Mouse (Mus musculus): Measurements from ENCODE around the gene Myrip. TPM values are rescaled to one million over a fixed set of nuclear protein-coding genes. Genes with fewer than 3 reads are reported as not detected.
"Not testable (repeated sequence)": the region's sequence is repeated elsewhere in the genome, so short reads cannot be mapped to it uniquely, and the experiment has no call there.

The Myrip gene
- total and polyA plus RNA-seq, 3 experiments, result 0.05 TPM; not detected in 2

DNA sequence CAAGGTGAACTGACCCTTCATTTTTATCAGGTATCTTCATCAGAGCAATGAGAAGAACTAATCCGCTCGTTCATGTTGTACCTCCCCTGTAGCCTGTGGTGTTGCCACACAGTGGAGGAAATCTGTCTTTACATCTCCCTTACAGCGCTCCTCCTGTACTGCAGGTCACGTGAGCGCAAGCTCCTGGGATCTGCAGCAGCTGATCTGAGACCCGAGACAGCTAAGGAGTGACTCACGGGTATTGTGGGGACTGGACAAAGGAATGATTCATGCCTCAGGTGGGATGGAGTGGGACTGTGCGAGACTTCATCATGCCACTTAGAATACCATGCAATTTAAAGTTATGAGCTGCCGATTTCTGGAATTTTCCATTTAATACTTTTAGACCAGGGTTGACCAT is 17.8 kb downstream of the Myrip start:
- H3K4me1 ChIP-seq (ENCODE audit: insufficient read depth, low read depth, low read length), result no peaks in the 10 kb centered on the region
- no peak for DNase-seq (ENCODE audit: low spot score)
- no peaks in the 10 kb centered on the region for H3K9me3 ChIP-seq (replicated peaks)
- no peak for ATAC-seq (ENCODE audit: extremely low read depth, insufficient number of reproducible peaks, low FRiP score, poor library complexity, severe bottlenecking)
- H3K36me3 ChIP-seq (replicated peaks), result no peaks in the 10 kb centered on the region
- TF ChIP-seq CTCF (IDR thresholded peaks at IDR 0.05; ENCODE audit: low read depth, low read length), result no peak
- TF ChIP-seq POLR2AphosphoS5 (IDR thresholded peaks at IDR 0.05; ENCODE audit: insufficient replicate concordance, low read depth, low read length), result no peak
- TF ChIP-seq GATA2 (IDR thresholded peaks at IDR 0.05; ENCODE audit: borderline replicate concordance, low read depth, low read length), result no peak
- TF ChIP-seq GATA1 (IDR thresholded peaks at IDR 0.05; ENCODE audit: borderline replicate concordance, low read length), result no peak
- TF ChIP-seq TAL1 (conservative IDR thresholded peaks at IDR 0.05; ENCODE audit: low read depth, low read length), result no peak
- H3K27me3 ChIP-seq (ENCODE audit: insufficient read depth, low read length), result no peaks in the 10 kb centered on the region
- H3K4me3 ChIP-seq (ENCODE audit: low read depth, low read length), result no peak overlapping the region

DNA sequence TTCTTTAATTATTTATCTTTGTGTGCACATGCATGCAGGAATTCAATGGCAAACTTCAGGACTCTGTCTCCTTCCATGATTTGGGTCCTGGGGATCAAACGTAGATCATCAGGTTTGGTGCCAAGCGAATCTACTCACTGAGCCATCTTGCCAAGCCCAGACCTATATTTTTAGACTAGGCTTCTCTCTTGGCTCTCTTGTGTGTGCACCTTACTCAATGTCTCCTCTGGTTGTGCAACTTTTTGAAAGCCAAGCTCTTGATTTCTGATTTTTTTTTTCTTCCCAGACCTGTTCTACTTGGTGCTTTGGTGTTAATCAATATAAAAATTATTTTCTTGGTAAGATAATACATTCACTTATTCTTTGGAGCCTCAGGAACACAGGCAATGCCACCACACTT is 19.3 kb downstream of the Myrip start:
- Histone ChIP-seq H3K27me3 (ENCODE audit: insufficient read depth, low read length) (no peaks in the 10 kb centered on the region), H3K4me3 (ENCODE audit: low read depth, low read length) (no peak overlapping the region), H3K4me1 (ENCODE audit: insufficient read depth, low read depth, low read length) (no peaks in the 10 kb centered on the region), H3K9me3 (replicated peaks) (no peaks in the 10 kb centered on the region), H3K36me3 (replicated peaks) (no peaks in the 10 kb centered on the region)
- no peak for TF ChIP-seq TAL1 (conservative IDR thresholded peaks at IDR 0.05; ENCODE audit: low read depth, low read length)
- no peak for TF ChIP-seq CTCF (IDR thresholded peaks at IDR 0.05; ENCODE audit: low read depth, low read length)
- ATAC-seq (ENCODE audit: extremely low read depth, insufficient number of reproducible peaks, low FRiP score, poor library complexity, severe bottlenecking) (no peak), DNase-seq (ENCODE audit: low spot score) (no peak)

DNA sequence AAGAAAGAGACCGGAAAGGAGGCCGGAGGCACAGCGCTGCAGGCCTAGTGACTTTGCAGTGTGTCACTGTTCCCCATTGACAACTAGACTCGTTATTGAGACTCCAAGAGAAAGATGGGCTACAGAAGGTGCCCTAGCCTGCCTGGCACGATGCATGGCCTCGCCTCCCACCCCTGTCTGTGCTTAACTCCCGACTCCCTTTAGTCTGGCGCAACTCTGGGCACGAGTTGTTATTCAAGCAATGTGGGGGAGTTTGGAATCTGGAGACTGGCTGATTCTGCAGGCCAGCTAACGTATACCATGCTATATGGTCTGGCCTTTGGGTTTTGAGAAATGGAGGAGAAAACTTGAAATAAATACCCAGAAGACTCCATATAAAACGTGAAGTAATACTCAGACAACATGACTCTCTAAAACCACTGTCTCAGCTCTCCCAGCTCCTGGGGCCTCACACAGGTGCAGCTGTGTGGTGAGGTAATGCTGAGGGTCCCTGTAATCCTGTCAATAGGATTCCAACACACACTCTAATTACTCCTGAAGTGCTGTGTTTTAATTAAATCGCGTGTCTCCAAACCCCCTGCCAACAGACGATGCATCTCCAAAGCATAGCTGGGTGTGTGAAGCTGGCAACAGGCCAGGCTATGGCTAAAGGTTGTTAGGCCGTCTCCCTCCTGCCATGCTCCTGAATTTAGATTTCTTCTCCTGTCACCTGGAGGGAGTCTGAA is 21.6 kb downstream of the Myrip start:
- Histone ChIP-seq H3K9me3 (replicated peaks) (no peaks in the 10 kb centered on the region), H3K4me1 (ENCODE audit: insufficient read depth, low read depth, low read length) (no peaks in the 10 kb centered on the region), H3K27me3 (ENCODE audit: insufficient read depth, low read length) (no peaks in the 10 kb centered on the region), H3K4me3 (ENCODE audit: low read depth, low read length) (no peak overlapping the region), H3K36me3 (replicated peaks) (no peaks in the 10 kb centered on the region)
- DNase-seq (ENCODE audit: low spot score) (no peak), ATAC-seq (ENCODE audit: extremely low read depth, insufficient number of reproducible peaks, low FRiP score, poor library complexity, severe bottlenecking) (no peak)
- TF ChIP-seq POLR2AphosphoS5 (IDR thresholded peaks at IDR 0.05; ENCODE audit: insufficient replicate concordance, low read depth, low read length), result no peak

DNA sequence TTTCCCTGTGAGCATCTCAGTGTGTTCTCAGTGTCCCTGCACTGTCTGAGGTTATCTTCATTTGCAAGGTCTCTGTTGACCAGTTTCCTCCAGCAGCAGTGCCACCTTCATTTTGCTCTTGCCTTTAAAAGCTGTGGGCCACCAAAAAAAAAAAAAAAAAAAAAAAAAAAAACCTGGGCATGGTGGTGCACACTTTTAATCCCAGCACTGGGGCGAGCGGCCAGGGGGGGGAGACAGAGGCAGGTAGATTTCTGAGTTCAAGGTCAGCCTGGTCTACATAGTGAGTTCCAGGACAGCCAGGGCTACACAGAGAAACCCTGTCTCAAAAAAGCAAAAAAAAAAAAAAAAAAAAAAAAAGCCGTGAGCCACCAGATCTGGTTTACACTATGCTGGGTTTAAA is 29.7 kb downstream of the Myrip start:
- not testable (repeated sequence) for H3K4me3 ChIP-seq (ENCODE audit: low read depth, low read length); H3K9me3 ChIP-seq (replicated peaks); ATAC-seq (ENCODE audit: extremely low read depth, insufficient number of reproducible peaks, low FRiP score, poor library complexity, severe bottlenecking); H3K27me3 ChIP-seq (ENCODE audit: insufficient read depth, low read length); DNase-seq (ENCODE audit: low spot score); H3K36me3 ChIP-seq (replicated peaks); H3K4me1 ChIP-seq (ENCODE audit: insufficient read depth, low read depth, low read length)

DNA sequence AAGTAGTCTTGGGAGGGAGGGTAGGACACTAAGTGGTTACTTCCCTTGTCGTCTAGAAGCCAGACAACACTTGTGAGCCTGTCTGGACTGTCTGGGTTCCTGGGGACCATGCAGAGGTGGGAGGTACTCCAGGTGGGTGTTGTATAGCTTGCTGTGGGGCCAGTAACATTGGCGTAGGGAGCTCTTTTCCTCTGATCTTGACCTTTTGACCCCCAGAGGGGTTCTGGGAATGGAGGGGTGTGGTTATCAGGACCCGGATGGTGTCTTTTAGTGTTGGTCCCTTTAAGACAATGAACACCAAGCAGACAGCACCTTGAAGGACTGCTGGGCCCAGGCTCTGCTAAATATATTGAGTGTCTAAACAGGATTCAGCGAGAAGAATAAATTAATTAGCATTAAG is 36.9 kb downstream of the Myrip start:
- ATAC-seq (ENCODE audit: extremely low read depth, insufficient number of reproducible peaks, low FRiP score, poor library complexity, severe bottlenecking) (no peak), DNase-seq (ENCODE audit: low spot score) (no peak)
- no peaks in the 10 kb centered on the region for H3K36me3 ChIP-seq (replicated peaks)
- no peaks in the 10 kb centered on the region for H3K9me3 ChIP-seq (replicated peaks)
- no peaks in the 10 kb centered on the region for H3K4me1 ChIP-seq (ENCODE audit: insufficient read depth, low read depth, low read length)
- no peaks in the 10 kb centered on the region for H3K27me3 ChIP-seq (ENCODE audit: insufficient read depth, low read length)
- TF ChIP-seq TAL1 (conservative IDR thresholded peaks at IDR 0.05; ENCODE audit: low read depth, low read length) (no peak), GATA2 (IDR thresholded peaks at IDR 0.05; ENCODE audit: borderline replicate concordance, low read depth, low read length) (no peak), CTCF (IDR thresholded peaks at IDR 0.05; ENCODE audit: low read depth, low read length) (no peak), GATA1 (IDR thresholded peaks at IDR 0.05; ENCODE audit: borderline replicate concordance, low read length) (no peak), POLR2AphosphoS5 (IDR thresholded peaks at IDR 0.05; ENCODE audit: insufficient replicate concordance, low read depth, low read length) (no peak)
- no peak overlapping the region for H3K4me3 ChIP-seq (ENCODE audit: low read depth, low read length)

DNA sequence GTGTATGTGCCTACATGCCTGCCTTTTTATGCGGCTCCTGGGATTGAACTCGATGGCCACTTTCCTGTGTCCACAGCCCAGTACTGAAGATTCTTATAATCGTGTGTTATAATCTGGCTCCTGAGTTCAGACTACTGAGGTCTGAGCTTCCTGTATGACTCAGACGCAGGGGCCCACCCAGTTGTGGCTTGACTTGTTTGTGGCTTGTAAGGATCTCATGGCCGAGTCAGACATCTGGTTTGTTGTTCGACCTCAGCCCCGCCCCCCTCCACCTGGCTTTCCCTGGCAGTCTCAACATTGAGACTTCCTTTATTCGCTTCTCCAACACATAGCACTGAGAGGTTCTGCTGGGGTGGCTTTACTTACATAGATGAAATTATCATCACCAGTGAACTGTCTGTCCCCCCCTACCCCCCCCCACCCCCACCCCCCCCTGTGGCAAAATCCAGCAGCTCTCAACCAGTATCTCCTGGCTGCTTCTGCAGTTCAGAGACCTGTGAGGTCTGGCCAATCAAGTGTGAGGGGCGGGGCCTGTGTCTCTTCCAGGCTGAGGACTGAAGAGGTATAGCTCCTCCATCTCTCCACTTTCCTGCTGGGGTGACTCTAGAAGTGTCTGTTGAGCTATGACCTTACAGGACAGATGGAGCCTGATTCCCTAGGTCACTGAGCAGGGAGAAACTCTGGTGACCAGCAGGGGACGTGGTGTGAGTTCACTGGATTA is 38.8 kb downstream of the Myrip start:
- DNase-seq (ENCODE audit: low spot score), result no peak
- Histone ChIP-seq H3K9me3 (replicated peaks) (no peaks in the 10 kb centered on the region), H3K4me1 (ENCODE audit: insufficient read depth, low read depth, low read length) (no peaks in the 10 kb centered on the region), H3K27me3 (ENCODE audit: insufficient read depth, low read length) (no peaks in the 10 kb centered on the region), H3K36me3 (replicated peaks) (no peaks in the 10 kb centered on the region), H3K4me3 (ENCODE audit: low read depth, low read length) (no peak overlapping the region)
- no peak for ATAC-seq (ENCODE audit: extremely low read depth, insufficient number of reproducible peaks, low FRiP score, poor library complexity, severe bottlenecking)
- TF ChIP-seq POLR2AphosphoS5 (IDR thresholded peaks at IDR 0.05; ENCODE audit: insufficient replicate concordance, low read depth, low read length) (no peak), GATA1 (IDR thresholded peaks at IDR 0.05; ENCODE audit: borderline replicate concordance, low read length) (no peak), TAL1 (conservative IDR thresholded peaks at IDR 0.05; ENCODE audit: low read depth, low read length) (no peak), GATA2 (IDR thresholded peaks at IDR 0.05; ENCODE audit: borderline replicate concordance, low read depth, low read length) (no peak), CTCF (IDR thresholded peaks at IDR 0.05; ENCODE audit: low read depth, low read length) (no peak)
